Mouse (Mus musculus): ENCODE measurements at regions not wholly inside any gene's neighbourhood (a gene's known extent, or its start where the extent isn't known, plus 50 kb on each side); places are given as distances from the start of the nearest gene placed in this dataset.
A peak's percentile ranks its signal among the peaks of the same experiment; 100 is the strongest.

GRCm38 (mm10) chr3:83556788-83557515 lies 209.2 kb upstream of the Sfrp2 start:
- DNase-seq = no peak

GRCm38 (mm10) chr3:83562026-83562425 lies 204.1 kb upstream of the Sfrp2 start:
- no peak for DNase-seq

GRCm38 (mm10) chr3:83575526-83575925 lies 190.6 kb upstream of the Sfrp2 start:
- no peak for DNase-seq

GRCm38 (mm10) chr3:83576155-83576554 lies 190.0 kb upstream of the Sfrp2 start:
- peak; percentile 1 for DNase-seq

- DNase-seq = no peak
Observed at GRCm38 (mm10) chr3:83580766-83581165, 185.4 kb upstream of the Sfrp2 start.

- no peak for DNase-seq
Observed at GRCm38 (mm10) chr3:83582256-83582655, 183.9 kb upstream of the Sfrp2 start.

- DNase-seq = no peak
Observed at GRCm38 (mm10) chr3:83583071-83583672, 182.9 kb upstream of the Sfrp2 start.

GRCm38 (mm10) chr3:83586086-83586485 lies 180.0 kb upstream of the Sfrp2 start:
- DNase-seq = no peak

GRCm38 (mm10) chr3:83586551-83586950 lies 179.6 kb upstream of the Sfrp2 start:
- DNase-seq = no peak

- no peak for DNase-seq
Observed at GRCm38 (mm10) chr3:83589127-83589526, 177.0 kb upstream of the Sfrp2 start.

- DNase-seq = no peak
Observed at GRCm38 (mm10) chr3:83591206-83591605, 174.9 kb upstream of the Sfrp2 start.

- no peak for DNase-seq
Observed at GRCm38 (mm10) chr3:83593321-83593720, 172.8 kb upstream of the Sfrp2 start.

- no peak for DNase-seq
Observed at GRCm38 (mm10) chr3:83601506-83601905, 164.6 kb upstream of the Sfrp2 start.

- DNase-seq = no peak
Observed at GRCm38 (mm10) chr3:83609095-83609770, 156.9 kb upstream of the Sfrp2 start.

GRCm38 (mm10) chr3:83620435-83620834 lies 145.7 kb upstream of the Sfrp2 start:
- no peak for DNase-seq

- no peak for DNase-seq
Observed at GRCm38 (mm10) chr3:83633032-83633431, 133.1 kb upstream of the Sfrp2 start.

- DNase-seq = no peak
Observed at GRCm38 (mm10) chr3:83640433-83640832, 125.7 kb upstream of the Sfrp2 start.

- DNase-seq = no peak
Observed at GRCm38 (mm10) chr3:83663716-83664115, 102.4 kb upstream of the Sfrp2 start.

GRCm38 (mm10) chr3:83676147-83676546 lies 90.0 kb upstream of the Sfrp2 start:
- DNase-seq = no peak

GRCm38 (mm10) chr3:83686611-83687010 lies 79.5 kb upstream of the Sfrp2 start:
- no peak for DNase-seq

- DNase-seq = no peak
Observed at GRCm38 (mm10) chr3:83687503-83687902, 78.6 kb upstream of the Sfrp2 start.

GRCm38 (mm10) chr3:83689068-83689976 lies 76.8 kb upstream of the Sfrp2 start:
- DNase-seq = no peak

GRCm38 (mm10) chr3:83694505-83694904 lies 71.6 kb upstream of the Sfrp2 start:
- DNase-seq = no peak
